Mouse (Mus musculus): ENCODE measurements around the gene Itpr1. TPM values are rescaled to one million over a fixed set of nuclear protein-coding genes. Genes with fewer than 3 reads are reported as not detected.

The Itpr1 gene
- total RNA-seq, 2 experiments from 2014 or later, result 37.0 to 48.1 TPM

DNA sequence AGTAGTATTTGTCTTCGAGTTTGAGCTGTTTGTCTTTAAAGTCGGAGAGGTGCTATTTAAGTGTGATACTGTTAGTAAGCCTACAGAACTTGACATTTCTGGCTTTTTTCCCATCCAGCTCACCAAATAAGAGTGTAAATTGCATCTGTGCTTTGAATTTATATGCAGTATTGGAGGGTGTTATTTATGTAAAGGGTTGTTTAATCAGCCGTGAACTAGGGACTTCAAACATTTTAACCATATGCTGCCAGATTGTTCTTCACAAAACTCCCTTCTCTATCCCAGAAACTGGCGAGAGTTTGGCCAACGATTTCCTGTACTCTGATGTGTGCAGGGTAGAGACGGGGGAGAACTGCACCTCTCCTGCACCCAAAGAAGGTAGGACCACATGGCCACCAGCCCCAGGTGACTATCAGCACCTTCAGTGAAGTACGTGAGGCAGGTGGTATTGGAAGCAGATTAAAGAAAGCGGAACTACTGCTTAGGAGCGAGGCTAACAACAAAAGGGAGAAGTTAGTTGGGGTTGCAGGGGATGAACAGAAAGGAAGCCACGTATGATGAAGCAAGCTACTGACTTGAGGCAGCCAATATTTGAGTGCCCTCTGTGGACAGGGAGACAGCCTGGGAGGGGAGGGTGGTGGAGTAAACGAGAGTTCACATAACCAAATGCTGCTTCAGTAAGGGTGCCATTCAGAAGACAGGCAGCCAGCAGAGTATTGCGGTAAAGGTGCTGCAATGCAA, 304.5 kb downstream of the Itpr1 start:
- DNase-seq, result no peak

DNA sequence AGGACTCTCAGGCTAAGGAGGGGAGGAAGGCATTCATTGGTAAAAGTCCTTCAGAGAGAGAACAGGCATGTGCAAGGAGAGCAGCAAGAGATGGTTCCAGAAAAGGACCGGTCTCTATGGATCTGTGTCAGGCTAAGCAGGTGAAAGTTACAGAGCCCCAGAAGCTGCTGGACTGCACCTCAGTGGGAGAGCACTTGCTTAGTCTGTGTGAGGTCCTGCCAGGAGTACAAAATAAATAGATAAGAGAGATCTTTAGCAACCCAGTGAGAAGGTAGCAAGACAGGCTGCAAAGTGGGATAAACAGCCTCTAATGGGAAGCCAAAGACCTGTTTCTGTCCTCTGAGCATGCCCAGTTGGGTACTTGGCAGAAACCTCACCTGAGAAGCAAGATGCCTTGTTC, 305.1 kb downstream of the Itpr1 start:
- DNase-seq, result no peak

DNA sequence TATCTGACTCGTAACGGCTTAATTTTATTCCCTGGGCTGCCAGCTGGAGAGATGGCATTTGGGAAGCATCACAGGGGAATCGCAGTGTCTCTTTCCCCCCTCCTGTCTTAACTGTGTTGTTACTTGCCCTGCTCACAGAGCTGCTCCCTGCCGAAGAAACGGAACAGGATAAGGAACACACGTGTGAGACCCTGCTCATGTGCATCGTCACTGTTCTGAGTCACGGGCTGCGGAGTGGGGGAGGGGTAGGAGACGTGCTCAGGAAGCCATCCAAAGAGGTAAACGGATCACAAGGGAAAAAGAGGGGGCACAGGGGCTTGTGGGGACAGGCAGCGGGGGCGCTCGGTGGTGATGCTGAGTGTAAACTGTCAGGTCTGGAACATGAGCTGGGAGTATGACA, 305.7 kb downstream of the Itpr1 start:
- no peak for DNase-seq

DNA sequence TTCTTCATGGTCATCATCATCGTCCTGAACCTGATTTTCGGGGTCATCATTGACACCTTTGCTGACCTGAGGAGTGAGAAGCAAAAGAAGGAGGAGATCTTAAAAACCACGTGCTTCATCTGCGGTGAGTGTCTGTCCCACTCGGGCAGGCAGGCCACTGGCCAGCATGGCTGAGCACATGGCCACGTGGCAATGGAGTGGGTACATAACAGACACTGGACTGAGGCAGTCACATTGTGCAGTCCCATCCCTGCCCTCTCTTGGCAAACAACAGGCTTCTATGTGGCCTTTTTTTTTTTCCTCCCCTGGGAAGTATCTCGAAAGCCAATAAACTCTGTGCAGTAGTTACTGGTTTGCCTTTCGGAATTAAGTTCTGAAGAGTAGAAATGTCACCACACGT, 306.4 kb downstream of the Itpr1 start:
- DNase-seq, result no peak

DNA sequence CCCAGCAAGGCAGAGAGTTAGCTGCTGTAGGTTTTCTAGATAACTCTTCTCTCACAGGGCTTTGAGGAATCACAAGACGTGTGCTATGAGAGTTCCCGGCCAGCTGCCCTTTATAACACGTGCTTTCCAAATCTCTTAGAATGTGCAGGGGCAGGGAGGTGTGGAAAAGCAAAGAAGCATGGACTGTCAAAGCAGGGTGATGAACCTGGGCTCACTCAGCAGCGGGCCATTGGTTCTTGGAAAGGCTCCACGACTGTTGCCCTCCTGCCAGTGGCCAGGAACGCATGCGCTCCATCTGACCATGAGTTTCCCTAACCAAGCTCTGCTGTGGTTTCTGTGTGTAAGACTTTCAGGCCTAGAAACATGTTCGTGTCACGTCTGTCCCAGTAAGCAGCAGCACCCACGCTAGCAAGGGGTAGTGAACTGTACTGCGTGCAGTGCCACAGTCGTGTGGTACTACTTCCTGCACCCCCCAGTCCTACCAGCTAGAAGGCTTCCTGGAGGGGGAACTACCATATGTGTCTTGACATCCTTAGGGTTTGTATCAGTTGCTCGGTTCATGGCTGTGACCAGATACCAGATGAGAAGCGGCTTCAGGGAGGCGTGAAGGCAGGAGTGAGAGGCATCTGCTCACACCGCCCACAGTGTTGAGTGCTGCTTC, 311.2 kb downstream of the Itpr1 start:
- no peak for DNase-seq

DNA sequence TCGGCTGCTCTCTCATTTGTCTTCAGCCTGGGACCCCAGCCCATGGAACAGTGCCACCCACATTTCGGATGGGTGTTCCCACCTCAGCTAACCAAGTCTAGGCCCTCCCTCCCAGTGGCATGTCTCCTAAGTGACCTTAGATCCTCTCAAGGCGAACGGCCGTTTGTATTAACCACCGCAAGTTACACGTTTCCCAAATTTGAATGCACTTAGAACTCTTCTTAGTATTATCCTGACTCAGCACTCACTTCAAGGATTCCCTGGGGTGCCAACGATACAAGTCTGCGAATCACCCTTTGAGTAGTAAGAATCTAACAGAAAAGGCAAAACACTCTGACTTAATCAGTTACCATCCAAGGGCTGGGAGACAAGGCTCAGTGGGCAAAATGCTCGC, 311.7 kb downstream of the Itpr1 start:
- no peak for DNase-seq

DNA sequence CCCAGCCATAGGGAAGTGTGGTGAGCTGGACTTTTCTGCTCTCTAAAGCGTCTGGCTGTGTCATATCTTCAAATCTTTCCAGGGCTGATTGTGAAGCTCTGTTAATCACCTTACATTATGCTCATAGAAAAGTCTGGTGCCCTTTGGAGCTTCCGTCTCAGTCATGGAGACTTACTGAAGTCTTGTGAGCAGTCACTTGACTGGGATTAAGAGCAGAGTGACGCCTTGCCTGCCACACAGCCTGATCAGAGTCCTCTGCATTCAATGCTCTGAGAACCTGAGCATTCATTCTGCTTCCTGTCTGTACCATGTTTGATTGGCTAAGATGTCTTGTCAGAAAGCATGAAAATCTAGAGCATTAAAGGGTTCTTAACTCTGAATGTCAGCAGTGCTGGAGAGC, 314.7 kb downstream of the Itpr1 start:
- DNase-seq, result no peak

DNA sequence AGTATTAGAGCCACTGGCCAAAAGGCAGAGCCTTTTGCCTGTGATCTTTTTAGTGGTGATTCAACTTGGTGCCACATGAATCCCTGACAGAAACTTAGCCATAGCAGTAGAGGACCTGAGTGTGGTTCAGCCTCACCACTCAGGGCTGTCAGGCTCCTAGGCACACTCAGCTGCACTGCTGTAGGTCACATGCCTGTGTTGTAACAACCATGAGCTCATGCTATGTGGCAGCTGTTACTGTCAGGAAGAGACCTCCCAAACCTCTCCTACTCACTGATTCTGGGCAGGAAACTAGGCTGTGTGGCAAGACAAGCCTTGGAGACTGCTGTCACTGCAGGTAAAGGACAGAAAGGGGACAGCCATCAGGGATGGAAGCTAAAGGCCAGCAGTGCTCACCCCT, 315.1 kb downstream of the Itpr1 start:
- peak; percentile 37 to 54 for DNase-seq

DNA sequence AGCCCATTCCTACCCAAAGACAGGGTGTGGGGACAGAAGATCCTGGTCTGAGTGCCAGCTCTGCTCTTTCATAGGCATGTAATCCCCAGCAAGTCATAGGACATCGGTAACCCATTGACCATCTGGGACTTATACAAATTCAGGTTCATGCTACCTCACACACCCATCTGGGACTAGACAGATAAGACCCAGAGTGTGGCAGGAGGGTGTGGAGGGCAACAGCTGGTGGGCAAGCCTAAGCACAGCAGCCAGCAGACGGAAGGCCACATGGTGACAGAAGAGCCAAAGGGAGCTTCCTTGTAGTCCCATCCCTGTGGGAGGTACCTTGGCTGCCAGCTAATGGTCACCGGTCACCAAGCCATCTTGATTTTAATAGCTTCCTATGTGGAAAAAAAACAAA, 316.3 kb downstream of the Itpr1 start:
- DNase-seq, result no peak

DNA sequence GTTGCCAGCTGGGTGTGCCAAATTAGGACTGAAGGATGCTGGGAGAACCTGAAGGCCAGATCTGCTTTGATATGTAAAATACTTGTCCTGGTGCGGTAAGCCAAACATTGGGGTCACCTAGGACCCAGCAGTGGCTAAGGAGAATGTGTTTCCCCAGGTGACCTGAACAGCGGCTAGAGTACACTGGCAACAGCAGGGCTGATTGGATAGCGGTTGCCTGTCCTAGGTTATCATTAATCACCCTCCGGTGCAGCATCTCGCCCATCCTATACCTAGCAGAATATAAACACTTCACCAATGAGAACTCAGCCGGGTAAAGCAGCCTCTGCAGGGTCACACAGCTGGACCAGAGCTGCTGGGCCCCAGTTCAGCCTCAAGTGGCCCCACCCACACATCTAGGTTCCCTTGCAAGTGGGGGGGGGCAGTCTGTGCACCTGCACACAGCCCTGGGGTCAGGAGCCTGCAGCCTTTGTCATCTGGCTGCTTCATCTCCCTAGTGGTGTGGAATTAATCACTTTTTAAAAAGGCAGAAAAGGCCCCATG, 318.0 kb downstream of the Itpr1 start:
- no peak for DNase-seq

DNA sequence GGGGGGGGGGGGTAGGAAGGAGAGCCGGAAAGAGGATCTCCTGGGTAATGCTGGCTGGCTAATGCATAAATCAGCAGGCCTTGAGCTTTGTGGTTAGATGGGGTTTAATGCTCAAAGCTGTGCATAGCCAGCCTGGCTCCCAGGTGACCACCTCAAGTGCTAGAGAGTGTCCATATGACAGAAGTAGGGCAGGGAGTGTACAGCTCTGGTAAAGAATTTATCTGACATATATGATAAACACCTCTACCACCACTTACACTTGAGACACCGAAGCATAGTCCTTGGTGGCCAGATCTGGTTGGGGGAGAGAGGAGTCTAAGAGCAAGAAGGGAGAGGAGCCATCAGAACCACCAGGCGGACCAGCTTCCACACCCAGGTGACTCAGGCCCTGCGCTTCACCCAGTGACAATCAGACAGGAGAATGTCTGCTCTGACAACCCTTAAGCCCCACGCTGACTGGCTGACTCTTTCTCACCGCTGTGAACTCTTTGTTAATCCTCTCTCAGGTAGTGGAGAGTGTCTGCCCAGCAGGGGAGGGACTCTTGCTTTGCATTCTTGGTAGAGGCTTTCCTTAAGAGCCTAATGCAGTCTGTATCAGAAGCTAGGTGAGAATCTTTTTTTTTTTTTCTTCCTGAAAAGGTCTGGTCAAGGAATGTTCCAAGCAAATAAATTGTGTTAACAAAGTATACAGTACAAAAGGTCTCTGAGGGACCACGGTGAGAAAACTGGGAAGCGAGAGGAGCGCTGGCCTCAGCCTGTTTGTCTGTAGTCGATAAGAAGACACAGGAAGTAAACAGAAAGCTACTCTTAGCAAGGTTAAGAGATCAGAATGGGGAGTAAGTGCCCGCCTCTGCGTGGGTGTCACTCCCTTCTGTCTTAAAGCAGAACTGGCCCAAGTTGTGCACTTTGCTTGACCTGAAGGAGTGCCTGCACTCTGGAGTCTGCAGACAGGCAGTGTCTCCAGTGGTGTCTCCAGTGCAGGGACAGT, 318.7 kb downstream of the Itpr1 start:
- peak; percentile 55 to 60 for DNase-seq

DNA sequence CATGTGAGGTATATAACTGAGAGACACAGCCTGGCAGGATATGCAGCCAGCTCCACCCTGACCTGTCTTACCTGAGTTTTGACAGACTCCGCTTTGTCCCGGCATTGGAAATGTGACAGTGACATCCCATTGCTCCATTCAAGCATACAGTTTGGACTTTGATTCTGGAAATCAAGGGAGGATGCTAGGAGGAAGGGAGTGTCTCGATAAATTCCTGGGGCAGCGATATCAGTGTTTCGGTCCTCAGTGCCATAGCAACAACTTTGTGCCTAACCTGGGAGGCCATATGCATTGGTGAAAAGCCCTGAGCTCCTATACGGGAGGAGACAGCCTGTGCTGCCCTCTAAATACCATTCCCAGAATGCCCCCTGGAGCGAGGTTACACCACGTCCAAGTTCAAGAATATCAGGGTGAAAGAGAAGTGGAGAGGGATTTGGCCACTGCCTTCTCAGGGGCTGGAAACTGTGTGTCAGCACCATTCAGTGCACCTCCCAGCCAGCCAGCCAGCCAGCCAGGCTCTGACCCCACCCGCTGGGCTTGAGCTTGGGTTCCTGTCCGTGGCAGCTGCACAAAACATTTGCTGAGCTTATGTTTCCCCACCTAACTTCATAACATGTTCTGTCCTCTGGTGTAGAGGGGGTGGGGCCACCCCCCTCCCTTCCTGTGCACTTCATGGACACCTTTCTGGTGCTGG, 319.7 kb downstream of the Itpr1 start:
- DNase-seq, result peak; percentile 73 to 87

DNA sequence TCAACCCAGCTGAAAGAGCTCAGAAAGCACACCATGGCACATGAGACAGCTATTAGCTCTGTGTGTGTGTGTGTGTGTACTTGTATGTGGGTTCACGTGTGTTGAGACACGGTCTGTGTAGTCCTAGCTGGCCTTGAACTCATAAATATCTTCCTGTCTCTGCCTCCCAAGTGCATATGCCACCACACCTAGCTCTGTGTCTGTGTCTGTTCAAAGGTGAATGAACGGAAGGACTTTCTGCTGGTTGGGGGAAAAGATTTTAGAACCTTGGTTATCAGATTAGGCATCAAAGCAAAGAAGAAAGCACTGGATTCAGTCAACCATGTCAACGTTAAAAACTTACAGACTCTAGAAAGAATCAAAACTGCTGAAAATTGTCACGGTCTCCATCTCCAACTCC, 321.2 kb downstream of the Itpr1 start:
- no peak for DNase-seq

DNA sequence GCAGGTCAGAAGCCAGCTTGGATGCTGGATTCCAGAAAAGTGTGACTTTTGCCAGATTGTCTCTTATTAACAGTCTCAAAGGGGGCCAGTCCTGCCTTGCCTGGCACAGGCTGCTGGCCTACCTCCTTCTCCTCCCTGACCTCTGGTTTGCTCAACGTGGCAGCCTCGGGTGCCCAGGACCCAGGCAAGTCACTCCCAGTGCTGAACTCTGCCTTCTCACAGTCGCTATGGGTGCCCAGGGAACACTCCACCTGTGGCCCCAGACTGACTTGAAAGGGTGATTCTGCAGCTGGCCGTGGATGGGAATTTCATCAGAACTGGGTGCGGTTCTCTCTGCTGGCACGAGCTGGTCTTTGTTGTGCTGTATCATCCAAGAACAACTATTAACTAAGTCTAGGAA, 321.7 kb downstream of the Itpr1 start:
- DNase-seq, result peak; percentile 42 to 50

DNA sequence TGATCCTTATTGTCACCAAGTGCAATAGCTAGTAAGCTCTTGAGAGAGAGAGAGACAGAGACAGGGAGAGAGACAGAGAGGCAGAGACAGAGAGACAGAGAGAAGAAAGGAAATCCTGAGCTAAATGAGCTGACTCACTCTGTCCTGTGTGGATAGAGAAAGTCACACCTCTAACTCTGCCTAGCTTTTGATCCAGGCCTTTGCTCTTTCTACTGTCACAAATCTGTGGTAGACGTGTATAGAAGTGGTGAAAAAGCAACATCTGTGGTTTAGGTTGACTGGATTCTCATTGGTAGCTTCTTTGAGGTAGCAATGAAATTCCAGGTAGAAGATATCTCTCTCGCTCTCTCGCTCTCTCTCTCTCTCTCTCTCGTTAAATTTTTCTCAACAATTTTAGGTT, 322.4 kb downstream of the Itpr1 start:
- DNase-seq, result no peak

DNA sequence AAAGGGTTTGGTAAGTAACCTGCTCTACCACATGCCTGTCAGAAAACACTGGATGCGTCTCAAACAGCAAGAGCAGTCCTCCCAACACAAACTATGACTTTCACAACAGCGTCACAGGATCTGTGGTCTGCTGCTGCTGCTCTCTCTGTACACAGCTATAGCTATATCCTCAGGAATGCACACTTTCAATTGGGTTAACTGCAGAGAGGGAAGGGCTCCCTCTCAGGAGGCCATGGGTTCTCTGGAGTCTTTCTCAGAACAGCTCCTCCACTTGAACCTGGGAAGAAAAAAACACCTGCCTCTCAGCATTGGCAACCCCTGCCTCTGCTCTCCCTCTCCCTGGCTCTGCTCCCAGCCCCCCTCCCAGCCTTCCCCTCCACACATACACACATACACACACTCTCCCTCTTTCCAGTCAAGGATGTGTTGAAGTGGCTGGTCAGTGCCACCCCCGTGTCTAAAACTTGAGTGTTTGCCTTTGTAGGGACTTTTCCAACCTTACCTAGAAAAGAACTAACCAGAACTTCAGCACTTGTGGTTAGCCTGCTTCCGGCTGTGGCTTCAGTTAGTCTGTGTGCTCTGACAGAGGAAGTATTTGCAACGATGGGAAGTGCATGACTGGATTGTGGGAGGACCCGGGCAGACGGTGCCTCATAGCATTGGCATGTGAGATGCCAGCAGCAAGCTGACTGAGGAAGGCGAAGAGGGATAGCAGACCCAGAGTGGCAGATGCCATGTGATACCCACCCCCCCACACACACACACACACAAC, 323.8 kb downstream of the Itpr1 start:
- peak; percentile 31 to 55 for DNase-seq

DNA sequence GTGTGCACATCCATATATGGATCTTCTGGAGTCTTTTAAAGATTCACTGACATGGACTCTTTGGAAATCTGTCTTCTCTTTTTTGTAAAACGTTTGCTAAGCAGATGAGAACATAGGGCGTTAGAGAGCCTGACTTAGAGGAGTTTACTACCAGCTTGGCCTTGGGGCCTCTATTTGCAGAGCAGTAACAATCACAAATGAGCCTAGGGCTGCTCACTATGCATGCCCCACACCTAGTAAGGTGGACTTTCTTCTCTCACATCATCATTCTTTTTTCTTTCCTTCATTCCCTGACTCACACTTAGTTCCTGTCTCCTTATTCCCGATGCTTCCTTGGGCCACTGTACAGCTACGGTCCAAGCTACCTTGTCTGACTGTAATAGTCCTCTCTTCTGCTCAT, 325.5 kb downstream of the Itpr1 start:
- DNase-seq, result no peak

DNA sequence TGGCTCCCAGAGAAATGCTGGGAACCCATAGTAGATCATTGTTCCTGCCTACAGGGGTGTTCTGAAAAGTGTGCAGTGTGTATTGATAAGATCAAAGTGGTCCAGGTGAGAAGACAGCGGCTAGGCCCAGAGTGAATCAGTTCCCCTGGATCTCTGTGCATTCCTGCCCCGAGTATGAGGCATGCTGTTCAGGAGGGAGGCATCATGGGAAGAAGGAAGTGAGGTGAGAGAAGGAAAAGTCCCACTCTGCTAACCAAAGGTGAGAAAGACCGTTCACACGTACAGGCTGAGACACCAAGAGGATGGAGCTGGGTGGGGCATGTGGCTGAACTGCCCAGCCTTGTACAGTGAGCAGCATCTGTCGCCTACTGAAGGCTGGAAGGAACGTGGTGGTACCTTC, 327.5 kb downstream of the Itpr1 start:
- no peak for DNase-seq

DNA sequence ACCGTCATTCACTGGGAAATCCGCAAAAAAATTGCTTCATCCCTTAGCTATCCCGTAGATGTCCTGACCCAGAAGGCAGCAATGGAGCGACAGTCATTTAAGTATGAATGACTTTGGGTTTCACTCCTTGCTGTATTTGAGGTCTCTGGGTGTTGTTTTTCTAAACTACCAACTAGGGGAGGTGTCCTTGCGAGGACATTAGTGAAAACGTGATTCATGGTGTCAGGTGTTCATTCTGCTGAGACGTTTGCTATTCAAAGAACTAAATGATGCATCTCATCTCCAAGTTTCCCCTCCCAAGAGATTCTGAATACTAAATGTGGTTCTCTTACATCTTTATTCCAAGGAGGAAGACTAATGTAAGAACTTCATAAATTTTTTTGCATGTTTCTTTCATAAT, 332.0 kb downstream of the Itpr1 start:
- DNase-seq, result no peak

DNA sequence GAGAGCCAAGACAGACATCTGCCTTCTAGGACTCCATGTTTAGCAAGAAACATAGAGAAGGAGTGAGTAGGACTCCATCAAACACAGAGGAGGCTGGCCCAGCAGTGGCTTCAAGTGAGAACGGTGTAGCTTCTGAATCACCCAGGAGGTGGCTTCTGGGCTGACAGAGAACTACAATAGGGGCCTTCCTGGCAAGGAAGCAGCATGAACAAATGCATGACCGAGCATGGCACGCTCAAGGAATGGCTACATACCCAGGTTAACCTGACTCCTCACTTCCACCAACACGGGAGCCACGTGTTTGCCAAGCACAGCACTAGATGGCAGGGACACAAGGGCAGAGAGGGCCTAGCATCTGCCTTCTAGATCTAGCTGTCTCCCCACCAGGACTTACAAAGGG, 332.6 kb downstream of the Itpr1 start:
- no peak for DNase-seq

DNA sequence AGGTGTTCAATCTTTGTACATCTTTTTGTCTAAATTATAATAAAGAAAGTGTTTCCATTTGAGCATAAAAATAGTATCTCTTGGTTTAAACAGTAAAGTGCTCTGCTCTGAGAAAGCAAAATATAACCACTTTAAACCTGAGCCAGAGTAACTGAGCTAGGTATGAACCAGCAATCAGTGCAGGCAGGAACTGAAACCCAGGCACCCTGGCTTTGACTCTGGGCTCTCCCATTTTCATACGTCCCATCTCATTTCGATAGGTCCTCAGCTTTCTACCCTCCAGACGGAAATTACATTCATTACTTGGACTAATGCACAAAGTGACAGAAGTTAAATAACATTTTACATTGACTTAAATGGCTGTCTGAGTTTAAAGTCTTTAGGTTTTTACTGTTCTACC, 335.5 kb downstream of the Itpr1 start:
- no peak for DNase-seq
